Comparison of ENCODE assay signal across 11 mouse cellular contexts in genomic region chr2:145197076-145197475, GRCm38 (mm10). TPM values are rescaled to one million over a fixed set of nuclear protein-coding genes. Genes with fewer than 3 reads are reported as not detected.
DNase-seq lines count a peak whose midpoint lies in the region; ATAC-seq and TF ChIP-seq lines count a peak whose summit lies in the region.
"Had no signal": no experiment of that assay in that cellular context is flagged by ENCODE, and none has a peak within 500 bp of the region (broad histone marks: within the 10 kb centered on the region; RNA-seq: fewer than 3 reads in every experiment).

No protein-coding gene starts in this region.

- H3K36me3 ChIP-seq in liver, embryonic 13.5 days, result no peaks in the 10 kb centered on the region
- no peaks in the 10 kb centered on the region for H3K36me3 ChIP-seq in liver, postnatal 0 days (replicated peaks; ENCODE audit: insufficient read depth, low read length)
- H3K36me3 ChIP-seq in megakaryocyte, embryonic 14.5 days (replicated peaks; ENCODE audit: low read length), result peaks cover 44% of the 10 kb centered on the region
- H3K36me3 ChIP-seq: heart, embryonic 15.5 days; liver, embryonic 15.5 days had no signal

- WGBS in liver, embryonic 13.5 days (ENCODE audit: insufficient replicate concordance), result 70% methylated on average over 4 of the region's 4 CpGs
- 76% methylated on average over 4 of the region's 4 CpGs for WGBS in liver, postnatal 0 days (ENCODE audit: insufficient replicate concordance)

- no peak overlapping the region for H3K27ac ChIP-seq in liver, embryonic 13.5 days
- no peak overlapping the region for H3K27ac ChIP-seq in liver, postnatal 0 days (ENCODE audit: low read depth)
- H3K27ac ChIP-seq: heart, embryonic 15.5 days; liver, embryonic 15.5 days had no signal

- H3K4me2 ChIP-seq in liver, embryonic 13.5 days, result no peak overlapping the region
- H3K4me2 ChIP-seq in liver, postnatal 0 days (ENCODE audit: low read depth, low read length), result no peak overlapping the region
- H3K4me2 ChIP-seq: heart, embryonic 15.5 days; liver, embryonic 15.5 days had no signal

- H3K4me3 ChIP-seq in liver, embryonic 13.5 days (replicated peaks), result no peak overlapping the region
- H3K4me3 ChIP-seq in liver, postnatal 0 days (ENCODE audit: low read depth, low read length), result no peak overlapping the region
- peak overlapping the region; percentile 82 for H3K4me3 ChIP-seq in megakaryocyte, embryonic 14.5 days (replicated peaks)
- H3K4me3 ChIP-seq: heart, embryonic 15.5 days; liver, embryonic 15.5 days had no signal

- H3K4me1 ChIP-seq in liver, embryonic 13.5 days (replicated peaks), result no peaks in the 10 kb centered on the region; the same call in none of the 2 replicates
- no peaks in the 10 kb centered on the region for H3K4me1 ChIP-seq in liver, postnatal 0 days (ENCODE audit: insufficient read depth)
- peaks cover 94% of the 10 kb centered on the region for H3K4me1 ChIP-seq in megakaryocyte, embryonic 14.5 days
- H3K4me1 ChIP-seq: heart, embryonic 15.5 days; liver, embryonic 15.5 days had no signal

- H3K27me3 ChIP-seq in liver, embryonic 13.5 days, result no peaks in the 10 kb centered on the region
- H3K27me3 ChIP-seq in liver, postnatal 0 days (ENCODE audit: insufficient read depth, low read length), result no peaks in the 10 kb centered on the region
- no peaks in the 10 kb centered on the region for H3K27me3 ChIP-seq in megakaryocyte, embryonic 14.5 days (replicated peaks)
- H3K27me3 ChIP-seq: heart, embryonic 15.5 days; liver, embryonic 15.5 days had no signal

- DNase-seq in liver, embryonic 13.5 days, result no peak
- no peak for DNase-seq in liver, postnatal 0 days
- peak; percentile 56 to 68 for DNase-seq in frontal cortex, postnatal 36 days (ENCODE audit: low spot score in 2 of 2)
- peak; percentile 27 for DNase-seq in thymus, postnatal 25 days
- no peak for DNase-seq in ovary, postnatal 36 days (ENCODE audit: low spot score)
- DNase-seq in adrenal gland, postnatal 10 days, result no peak
- no peak for DNase-seq in gastrocnemius, postnatal 4 days (ENCODE audit: low spot score in 2 of 2)
- DNase-seq: spleen, adult 18-20 months had no signal

- no peak for TF ChIP-seq CTCF in liver, postnatal 0 days (IDR thresholded peaks at IDR 0.05; ENCODE audit: low read depth)

- ATAC-seq in liver, embryonic 13.5 days (ENCODE audit: low read depth), result 0 out of 2 replicates have a peak, but pooled peaks have one; percentile 12
- no peak for ATAC-seq in liver, postnatal 0 days

- H3K9ac ChIP-seq in liver, embryonic 13.5 days, result no peak overlapping the region
- H3K9ac ChIP-seq in liver, postnatal 0 days (replicated peaks), result no peak overlapping the region
- H3K9ac ChIP-seq: heart, embryonic 15.5 days; liver, embryonic 15.5 days had no signal

- no peaks in the 10 kb centered on the region for H3K9me3 ChIP-seq in liver, embryonic 13.5 days (replicated peaks)
- no peaks in the 10 kb centered on the region for H3K9me3 ChIP-seq in liver, postnatal 0 days (ENCODE audit: low read length)
- H3K9me3 ChIP-seq in megakaryocyte, embryonic 14.5 days, result no peaks in the 10 kb centered on the region
- H3K9me3 ChIP-seq: heart, embryonic 15.5 days; liver, embryonic 15.5 days had no signal

- no peak for TF ChIP-seq EP300 in liver, postnatal 0 days (IDR thresholded peaks at IDR 0.05; ENCODE audit: low read depth)

RNA-seq across cellular contexts. Expression of gene Slc24a3, which starts 29.5 kb away (rescaled TPM):
- polyA plus RNA-seq in liver, embryonic 13.5 days (2015; fragmentation: Nextera tagmentation; extraction: Ambion mirVana), result 0.81 and 0.87 TPM in 2 replicates
- 0.40 TPM in 2 replicates for polyA plus RNA-seq in liver, postnatal 0 days (2015; fragmentation: Nextera tagmentation; extraction: Ambion mirVana)
- polyA plus RNA-seq in megakaryocyte, embryonic 14.5 days (2012; ENCODE audit: insufficient read depth, low replicate concordance), result 66.1 and 106 TPM in 2 replicates
- 10 to 100 TPM; 36.7 to 37.2 TPM for total RNA-seq in adrenal gland, postnatal 10 days (2021)
- 10 to 100 TPM; 11.6 to 12.0 TPM for total RNA-seq in gastrocnemius, postnatal 4 days (2021)

Comparison
In these comparisons a context has a peak if more than half of its experiments do, and no peak if none do; other contexts are left out.
1. DNase-seq: peak in frontal cortex, postnatal 36 days (2 of 2) and thymus, postnatal 25 days (single experiment); none in liver, embryonic 13.5 days (single experiment), liver, postnatal 0 days (single experiment), ovary, postnatal 36 days (single experiment), adrenal gland, postnatal 10 days (single experiment) and gastrocnemius, postnatal 4 days (0 of 2).
2. RNA of gene Slc24a3, which starts 29.5 kb away (polyA plus RNA-seq): 66.1 to 106 TPM in megakaryocyte, embryonic 14.5 days; 0.81 to 0.87 TPM in liver, embryonic 13.5 days and 0.40 TPM in liver, postnatal 0 days; every median in the first group is over 10 times any median in the second.